Mouse (Mus musculus): Measurements from ENCODE around the gene Cactin.
A peak's percentile ranks its signal among the peaks of the same experiment; 100 is the strongest.

Gene Cactin

DNA sequence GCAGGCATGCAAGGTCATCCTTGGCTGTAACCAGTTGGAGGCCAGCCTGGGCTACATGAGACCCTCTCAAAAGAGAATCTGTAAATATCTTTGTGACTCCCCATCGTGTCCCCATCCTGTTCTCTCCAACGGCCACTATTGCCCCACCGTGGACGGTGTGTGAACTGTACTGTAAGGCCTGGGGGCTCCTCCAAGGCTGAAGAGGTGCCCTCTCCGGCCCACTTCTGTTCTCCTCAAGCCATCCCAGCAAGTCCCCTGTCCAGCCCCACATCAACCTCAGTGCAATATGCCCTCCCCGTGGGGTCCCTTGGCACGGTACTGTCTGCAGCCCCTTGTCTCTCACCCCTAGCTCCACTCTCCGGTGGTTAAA is 1.6 kb upstream of the Cactin start:
- no peak for DNase-seq (ENCODE audit: low spot score in 2 of 2)

DNA sequence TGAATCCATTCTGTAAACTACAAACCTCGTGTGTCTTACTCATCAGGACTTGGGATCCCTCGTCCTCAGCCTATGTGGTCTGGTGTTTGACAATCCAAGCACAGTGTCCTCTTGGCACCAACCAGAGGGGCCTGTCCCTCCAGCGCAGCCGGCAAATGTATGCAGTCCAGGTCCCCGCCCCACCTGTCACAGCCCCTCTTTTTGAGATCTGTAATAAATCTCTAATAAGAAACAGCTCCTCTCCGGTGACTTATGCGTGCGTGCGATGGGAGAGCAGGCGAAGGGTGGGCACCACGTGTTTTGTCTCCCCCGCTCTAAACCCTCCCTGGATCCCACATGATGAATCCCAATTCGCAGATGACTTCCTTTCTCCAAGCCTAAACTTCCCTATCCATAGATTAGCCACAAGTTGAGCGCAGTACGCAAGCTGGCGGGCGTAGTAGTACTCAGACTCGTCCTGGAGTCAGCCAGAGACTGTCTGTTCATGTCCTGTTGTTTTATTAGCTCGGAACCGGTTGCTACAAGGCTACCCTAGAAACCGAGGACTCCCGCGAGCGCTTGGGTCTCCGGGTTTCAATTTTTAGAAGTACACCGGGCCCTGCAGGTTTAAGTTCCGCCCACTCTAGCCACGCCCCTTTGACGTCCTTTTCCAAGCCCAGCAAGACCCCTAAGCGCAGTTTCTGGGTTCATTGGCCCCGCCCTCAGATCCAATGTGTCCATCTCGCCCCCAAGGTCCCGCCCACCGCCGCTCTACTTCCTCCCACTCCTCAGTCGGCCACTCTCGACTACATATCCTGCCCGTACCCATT is 958 bp upstream of the Cactin start:
- no peak for DNase-seq (ENCODE audit: low spot score in 2 of 2)

DNA sequence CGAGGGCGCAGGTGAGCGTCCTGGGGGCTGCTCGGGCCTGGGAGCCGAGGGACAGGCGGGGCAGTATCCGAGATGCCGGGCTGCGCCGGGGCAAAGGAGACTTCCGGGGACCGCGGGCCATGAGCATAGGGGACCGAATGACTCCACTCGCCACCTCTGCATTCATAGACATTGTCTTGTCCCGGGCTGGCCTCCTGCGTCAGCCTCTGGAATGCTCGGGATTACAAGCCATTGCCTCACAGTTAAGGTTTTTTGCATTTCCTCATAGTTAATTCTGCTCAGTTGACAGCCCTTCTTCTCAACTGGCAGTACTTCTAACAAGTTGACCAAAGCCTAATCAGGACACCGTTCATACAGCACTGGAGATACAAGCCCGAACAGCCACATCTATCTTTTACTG is 533 bp downstream of the Cactin start:
- DNase-seq (ENCODE audit: low spot score in 2 of 2), result no peak

DNA sequence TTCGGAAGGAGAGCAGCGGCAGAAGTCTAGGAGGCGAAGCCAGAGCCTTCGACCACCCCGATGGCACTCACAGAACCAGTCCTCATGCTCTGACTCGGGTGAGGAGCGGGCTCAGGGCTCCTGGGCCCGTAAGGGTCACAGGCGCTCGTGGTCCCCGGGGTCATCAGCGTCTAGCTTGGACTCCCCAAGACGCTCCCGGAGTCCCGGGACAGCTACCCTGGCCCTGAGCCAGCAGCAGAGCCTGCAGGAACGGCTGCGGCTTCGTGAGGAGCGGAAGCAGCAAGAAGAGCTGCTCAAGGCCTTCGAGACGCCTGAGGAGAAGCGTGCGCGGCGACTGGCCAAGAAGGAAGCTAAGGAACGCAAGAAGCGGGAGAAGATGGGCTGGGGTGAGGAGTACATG is 1.5 kb downstream of the Cactin start:
- no peak for DNase-seq (ENCODE audit: low spot score in 2 of 2)

DNA sequence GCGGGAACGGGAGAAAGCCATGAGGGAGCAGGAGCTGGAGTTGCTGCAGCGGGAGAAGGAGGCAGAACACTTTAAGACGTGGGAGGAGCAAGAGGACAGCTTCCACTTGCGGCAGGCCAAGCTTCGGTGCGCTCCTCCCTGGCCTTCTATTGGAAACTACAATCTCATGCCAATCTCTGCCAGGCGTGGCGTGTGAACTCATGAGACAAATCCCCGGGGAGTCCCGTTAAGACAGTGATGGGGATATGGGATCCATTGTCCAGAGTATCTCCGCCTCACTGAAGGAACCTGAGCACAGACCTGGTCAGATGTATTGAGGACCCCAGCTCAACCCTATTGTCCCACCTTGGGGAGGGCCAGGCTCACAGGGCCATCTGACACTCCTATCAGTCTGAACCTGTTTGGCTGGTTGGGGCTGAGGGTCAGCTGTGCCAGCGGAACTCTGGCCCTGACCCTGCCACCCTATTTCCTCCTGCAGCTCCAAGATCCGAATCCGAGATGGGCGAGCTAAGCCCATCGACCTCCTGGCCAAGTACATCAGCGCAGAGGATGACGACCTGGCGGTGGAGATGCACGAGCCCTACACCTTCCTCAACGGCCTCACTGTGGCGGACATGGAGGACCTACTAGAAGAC is 2.4 kb downstream of the Cactin start:
- no peak for DNase-seq (ENCODE audit: low spot score in 2 of 2)

DNA sequence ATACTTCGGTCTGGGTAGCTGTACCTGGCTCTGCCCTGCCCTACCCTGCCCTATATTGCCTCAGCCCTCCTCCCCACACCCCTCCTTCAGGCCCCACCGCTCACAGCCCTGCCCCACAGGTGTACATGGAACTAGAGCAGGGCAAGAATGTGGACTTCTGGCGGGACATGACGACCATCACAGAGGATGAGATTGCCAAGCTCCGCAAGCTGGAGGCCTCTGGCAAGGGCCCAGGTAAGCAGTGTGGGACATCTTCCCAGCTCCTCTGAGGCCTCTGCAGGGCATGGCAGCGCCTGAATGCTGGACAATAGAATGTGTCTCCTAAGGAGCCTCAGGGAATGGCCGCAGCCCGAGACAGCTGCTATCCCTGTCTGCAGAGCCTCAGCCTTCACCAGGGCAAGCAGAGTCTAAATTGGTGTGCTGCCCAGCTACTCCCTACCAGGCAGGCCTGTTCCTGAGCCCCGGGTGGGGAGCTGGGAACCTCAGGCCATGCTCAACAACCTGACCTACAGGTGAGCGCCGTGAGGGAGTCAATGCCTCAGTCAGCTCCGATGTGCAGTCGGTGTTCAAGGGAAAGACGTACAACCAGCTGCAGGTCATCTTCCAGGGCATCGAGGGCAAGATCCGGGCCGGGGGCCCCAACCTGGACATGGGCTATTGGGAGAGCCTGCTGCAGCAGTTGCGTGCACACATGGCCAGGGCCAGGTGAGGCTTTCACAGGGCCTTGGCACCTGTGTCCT is 3.1 kb downstream of the Cactin start:
- no peak for DNase-seq (ENCODE audit: low spot score in 2 of 2)

DNA sequence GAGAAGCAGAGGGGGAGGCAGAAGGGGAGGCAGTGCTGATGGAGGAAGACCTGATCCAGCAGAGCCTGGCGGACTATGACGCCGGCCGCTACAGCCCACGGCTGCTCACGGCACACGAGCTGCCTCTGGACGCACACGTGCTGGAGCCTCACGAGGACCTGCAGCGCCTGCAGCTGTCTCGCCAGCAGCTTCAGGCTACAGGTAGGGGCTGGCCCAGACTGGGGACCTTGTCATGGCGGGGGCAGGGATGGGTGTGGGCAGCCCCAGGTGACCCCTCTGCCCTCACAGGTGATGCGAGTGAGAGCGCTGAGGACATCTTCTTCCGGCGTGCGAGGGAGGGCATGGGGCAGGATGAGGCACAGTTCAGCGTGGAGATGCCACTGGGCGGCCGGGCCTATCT is 4.3 kb downstream of the Cactin start:
- DNase-seq (ENCODE audit: low spot score in 2 of 2), result no peak

DNA sequence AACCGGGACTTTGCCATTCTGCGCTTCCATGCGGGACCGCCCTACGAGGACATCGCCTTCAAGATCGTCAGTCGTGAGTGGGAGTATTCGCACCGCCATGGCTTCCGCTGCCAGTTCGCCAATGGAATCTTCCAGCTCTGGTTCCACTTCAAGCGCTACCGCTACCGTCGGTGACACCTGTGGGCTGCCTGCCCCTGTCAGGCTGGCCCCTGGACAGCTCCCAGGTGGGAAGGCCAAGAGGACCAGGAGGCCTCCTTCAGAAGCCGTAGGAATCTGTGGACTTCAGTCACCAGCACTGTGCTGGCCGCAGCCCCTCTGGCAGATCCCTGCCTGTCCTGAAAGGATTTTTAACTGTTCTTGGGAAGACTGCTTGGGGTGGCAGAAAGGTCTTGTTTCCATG is 4.9 kb downstream of the Cactin start:
- DNase-seq (ENCODE audit: low spot score in 2 of 2), result no peak

DNA sequence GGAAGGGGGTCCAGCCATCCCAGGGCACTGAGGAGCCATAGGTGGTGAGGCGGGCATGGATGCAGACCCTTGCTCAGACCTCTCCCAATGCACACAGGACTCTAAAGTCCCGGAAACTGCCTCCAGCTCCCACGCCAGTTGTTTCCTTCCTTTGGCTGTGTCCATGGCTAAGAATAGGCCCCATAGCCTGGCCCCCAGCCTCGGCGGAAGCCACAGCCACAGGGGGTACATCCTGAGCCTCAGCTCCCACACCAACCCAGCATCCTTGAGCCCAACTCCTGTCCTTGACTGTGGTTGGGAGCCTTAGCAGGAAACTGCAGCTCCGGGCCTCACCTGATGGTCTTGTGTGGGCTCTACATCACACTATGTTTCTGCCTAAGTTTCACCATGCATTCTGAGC is 6.0 kb downstream of the Cactin start:
- DNase-seq (ENCODE audit: low spot score in 2 of 2), result no peak

DNA sequence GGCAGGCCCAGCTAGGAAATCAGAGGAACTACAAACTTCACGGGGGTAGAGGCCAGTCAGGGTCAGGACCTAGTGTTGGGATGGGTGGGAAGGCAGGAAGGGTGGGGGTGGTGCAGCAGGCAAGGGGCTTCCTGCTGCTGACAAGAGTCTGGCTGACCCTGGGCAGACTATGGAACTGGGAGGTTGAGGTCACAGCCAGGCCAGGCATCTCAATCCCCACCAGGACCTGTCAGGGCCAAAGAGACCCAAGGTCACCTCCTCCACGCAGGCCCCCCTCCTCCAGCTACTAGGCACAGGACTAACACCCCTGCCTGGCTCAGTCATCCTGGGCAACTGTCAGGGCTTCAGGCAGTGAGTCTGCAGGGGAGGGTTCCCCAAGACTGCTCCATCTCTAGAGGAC is 7.1 kb downstream of the Cactin start:
- DNase-seq (ENCODE audit: low spot score in 2 of 2), result no peak

DNA sequence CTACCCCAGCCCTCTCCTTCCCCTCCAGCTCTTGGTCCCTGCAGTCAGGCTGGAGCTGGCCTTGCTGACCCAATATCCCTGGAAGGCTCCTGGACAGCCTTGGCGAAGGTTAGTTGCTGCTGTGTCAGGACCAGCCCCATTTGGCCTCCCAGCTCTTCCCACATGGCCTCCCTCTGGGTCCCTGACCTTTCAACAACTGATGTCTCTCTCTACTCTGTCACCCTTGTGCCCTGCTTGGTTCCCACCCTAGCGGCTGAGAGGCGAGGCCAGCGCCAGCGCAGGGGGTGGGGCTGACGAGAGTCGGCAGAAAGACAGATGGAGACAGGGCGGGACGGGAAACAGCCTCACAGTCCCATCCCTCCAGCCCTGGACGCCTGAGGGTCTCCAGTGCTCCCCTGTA is 7.5 kb downstream of the Cactin start, which contains the start of gene Tbxa2r:
Gene Tbxa2r, plus strand, starts transcription at position 346 of the 400 bp plus-strand sequence.
- DNase-seq (ENCODE audit: low spot score in 2 of 2), result no peak

DNA sequence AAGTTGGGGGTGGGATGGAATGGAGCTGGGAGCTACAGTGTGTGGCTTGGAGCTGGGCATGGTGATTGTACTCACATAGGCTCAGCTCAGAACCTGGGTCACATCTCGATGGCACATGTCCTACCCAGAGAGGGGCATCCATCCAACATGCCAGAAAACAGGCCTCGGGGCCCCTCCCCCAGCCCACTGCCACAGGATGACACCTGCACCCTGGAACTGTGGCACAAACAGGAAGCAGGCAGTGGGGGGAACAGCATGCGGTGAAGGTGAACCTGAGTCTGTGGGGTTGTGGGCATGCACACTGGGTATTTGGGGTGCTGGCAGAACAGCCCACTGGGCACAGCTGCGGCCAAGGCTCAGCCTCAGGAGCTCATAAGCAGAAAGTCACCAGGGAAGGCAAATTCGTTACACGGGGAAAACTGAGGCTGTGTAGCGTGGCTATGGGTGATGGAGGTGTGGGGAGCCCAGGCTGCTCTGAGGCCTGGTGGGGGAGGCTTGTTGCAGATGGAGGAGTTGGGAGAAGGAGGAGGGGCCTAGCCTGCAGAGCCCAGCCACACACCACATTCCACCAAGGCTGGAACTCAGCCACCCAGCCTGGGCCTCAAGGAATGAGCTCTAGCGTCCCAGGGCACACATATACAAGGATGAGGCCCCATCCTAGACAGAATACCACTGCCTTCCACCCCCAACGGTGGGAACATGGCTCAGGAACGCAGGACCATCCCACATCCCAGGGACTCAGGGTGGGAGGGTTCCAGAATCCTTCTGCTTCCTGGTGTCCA is 8.5 kb downstream of the Cactin start:
- no peak for DNase-seq (ENCODE audit: low spot score in 2 of 2)

DNA sequence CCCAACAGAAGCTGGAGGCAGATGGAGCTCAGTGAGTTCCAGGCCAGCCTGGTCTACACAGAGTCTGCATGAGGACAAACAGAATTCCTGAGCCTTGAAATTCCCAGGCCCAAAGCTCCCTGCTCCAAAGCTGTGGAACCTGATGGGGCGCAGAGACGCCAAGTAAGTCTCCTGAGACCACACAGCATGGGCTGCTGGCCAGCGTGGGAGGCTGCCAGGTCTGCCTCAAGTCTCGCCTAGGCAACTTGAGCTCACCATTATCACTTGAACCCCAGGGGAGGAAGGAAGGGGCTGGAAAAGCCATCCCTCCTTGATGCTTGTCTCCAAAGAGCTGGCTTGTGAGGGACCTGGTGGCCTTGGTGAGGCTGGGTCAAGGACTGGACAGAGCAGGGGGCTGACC is 9.1 kb downstream of the Cactin start:
- DNase-seq (ENCODE audit: low spot score in 2 of 2), result no peak

DNA sequence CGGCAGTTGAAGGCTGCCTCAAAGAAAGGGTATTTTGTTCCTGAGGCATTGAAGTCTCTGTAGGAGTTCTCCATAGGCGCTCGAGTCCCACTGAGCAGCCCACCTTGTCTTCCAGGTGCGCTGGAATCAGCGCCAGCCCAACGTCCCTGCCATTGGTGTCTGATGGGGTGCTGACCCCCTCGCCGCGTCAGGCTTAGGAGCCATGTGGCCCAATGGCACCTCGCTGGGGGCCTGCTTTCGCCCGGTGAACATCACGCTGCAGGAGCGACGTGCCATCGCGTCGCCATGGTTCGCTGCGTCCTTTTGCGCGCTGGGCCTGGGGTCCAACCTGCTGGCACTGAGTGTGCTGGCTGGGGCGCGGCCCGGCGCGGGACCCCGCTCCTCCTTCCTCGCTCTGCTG is 11.4 kb downstream of the Cactin start:
- no peak for DNase-seq (ENCODE audit: low spot score in 2 of 2)

DNA sequence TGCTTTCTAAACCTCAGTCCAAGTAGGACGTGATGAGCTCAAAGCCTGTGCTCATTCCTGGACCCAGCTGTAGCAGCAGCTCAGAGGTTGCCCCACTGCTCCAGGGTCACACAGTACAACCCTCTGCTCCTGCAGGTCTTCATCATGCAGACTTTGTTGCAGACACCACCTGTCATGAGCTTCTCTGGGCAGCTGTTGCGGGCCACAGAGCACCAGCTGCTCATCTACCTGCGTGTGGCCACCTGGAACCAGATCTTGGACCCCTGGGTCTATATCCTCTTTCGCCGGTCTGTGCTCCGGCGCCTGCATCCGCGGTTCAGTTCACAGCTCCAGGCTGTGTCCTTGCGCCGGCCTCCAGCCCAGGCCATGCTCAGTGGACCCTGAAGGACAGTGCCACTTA is 13.4 kb downstream of the Cactin start:
- DNase-seq (ENCODE audit: low spot score in 2 of 2), result no peak

DNA sequence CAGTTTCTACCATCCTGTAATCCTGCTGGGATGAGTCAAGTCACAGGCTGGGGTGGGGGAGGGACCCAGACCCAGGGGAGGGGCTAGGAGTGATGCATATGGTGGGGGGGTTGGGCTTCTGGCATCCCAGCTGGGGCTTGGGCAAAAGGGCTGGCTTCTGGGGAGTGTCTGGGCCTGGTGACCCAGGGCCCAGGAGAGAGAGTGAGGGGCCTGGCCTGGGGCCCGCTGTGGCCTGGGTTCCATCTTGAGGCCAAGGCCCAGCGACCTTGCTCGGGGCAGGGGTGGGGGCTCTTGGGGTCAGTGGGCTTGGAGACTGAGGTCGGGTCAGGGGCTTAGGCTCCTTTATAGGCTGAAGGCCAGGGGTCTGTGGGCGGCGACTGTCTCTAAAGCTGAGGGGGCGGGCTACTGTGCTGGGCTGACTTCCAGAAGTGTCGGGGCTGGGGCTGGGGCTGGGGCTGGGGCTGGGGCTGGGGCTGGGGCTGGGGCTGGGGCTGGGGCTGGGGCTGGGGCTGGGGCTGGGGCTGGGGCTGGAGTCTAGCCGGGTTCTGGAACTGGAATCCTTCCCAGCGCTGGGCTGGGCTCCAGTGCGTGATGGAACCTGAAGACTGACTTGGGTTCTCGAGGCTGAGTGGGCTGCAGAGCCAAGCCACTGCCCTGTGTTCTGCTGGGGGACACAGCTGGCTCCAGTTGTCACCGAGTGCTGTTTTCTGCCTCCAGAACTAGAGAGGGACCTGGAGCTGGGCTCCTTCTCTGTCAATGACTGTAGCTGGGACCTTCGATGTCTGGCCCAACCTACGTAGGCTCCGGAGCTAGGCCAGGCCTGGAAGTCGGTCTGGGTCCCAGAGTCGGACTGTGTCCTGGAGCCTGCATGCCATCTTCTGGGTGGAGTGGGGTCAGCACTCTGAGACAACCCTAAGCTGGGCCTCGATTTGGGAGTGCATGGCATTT is 14.8 kb downstream of the Cactin start:
- DNase-seq (ENCODE audit: low spot score in 2 of 2), result no peak

DNA sequence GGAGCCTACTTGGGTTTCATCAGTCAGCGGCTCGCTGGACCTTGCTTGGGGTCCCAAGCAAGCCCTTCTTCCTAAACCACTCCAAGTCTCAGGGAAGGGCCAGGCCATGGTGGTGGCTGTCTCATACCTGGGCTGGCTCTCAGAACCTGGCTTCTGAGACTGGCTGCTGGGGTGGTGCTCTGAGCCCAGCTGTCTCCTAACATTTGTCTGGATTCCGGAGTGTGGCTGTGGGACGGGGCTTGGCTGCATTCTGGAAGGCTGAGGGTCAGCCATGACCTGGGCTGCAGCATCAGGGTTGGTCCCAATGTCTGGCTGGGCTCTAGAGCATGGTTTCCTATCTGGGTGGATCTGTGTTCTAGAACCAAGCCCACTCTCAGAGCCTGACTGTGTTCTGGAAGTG is 15.7 kb downstream of the Cactin start:
- no peak for DNase-seq (ENCODE audit: low spot score in 2 of 2)

DNA sequence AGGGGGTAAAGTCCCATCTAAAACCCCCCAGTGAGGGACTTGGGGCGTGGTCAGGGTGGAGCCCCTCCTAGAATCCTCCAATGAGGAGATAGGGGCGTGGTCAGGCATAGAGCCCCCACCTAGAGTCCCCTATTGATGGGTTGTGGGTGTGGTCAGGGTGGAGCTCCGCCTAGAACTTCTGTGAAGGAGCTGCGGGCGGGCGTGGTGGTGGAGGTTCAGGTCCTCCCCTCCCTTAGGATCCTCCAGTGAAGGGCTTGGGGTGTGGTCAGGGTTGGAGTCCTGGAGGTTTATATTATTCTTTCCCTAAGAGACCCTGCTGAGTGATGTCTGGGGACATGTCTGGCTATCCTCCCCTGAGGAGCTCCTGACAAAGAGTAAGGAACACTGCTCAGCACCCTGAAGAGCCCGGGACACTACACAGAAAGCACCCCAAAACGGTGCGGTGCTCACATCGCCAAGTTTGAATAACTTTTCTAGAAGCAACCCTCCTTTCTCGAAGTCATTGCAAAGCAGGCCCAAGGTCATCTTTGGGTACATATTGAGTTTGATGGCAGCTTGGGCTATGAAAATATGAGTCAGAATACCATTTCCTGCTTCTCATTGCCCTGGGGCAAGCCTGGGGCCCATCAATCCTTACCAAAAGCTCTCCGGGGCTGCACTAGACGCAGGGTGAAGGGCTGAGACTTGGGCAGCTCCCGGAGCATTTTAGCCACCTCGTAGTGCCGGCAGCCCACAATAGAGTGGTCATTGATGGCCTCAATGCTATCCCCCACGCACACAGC is 19.8 kb downstream of the Cactin start:
- no peak for DNase-seq (ENCODE audit: low spot score in 2 of 2)

DNA sequence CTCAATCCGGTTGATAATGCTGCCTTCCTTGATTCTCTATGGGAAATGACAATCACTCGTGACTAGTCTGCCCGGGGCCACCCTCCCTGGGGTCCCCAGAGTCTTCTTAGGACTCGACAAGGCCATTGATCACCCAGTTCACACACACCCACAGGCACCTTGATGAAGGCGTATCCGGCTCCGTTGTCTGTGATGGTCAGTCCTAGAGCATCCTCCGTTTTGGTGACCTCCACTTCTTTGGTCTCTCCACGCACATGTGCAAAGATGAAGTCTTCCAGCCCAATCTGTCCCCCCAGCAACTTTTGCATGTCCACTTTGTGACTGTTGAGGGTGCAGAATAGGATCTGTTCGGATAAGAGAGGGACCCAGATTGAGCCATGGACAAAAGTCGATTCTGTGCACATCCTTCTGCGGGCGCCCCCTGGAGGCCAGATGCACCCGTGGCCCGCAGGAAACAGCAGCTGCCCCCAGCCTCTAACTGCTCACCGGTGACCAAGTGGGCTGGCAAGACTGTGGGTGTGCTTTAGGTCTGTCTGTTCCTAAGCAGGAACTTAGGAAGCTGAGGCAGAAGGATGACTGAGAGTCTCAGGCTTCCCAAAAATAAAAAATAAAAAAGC is 20.5 kb downstream of the Cactin start:
- peak; percentile 55 to 66 for DNase-seq (ENCODE audit: low spot score in 2 of 2)
